Mouse (Mus musculus): ENCODE data around the gene Naa80. TPM values are rescaled to one million over a fixed set of nuclear protein-coding genes. Genes with fewer than 3 reads are reported as not detected.

Gene Naa80
- polyA plus RNA-seq, 1 experiment, result 18.6 TPM

DNA sequence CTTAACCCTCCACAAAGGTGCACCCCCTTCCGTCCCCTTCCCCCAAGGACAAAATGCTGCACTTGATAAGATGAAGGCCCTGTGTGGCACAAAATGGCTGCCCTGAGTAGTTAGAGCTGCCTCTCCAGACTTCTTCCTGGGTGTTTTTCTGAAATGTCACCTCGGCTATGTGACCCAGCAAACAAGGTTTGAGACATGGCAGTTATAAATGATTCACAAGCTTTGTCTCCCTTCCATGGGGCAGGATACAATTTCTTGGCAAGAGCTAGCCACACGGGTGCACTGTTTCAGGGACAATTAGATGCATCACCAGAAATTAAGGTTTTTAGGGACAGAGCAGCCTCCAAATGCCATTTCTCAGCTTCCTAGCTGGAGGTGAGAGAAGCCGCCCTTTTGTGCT, 38.3 kb upstream of the Naa80 start:
- H3K4me1 ChIP-seq (ENCODE audit: control insufficient read depth, insufficient read depth, low read length), result no peaks in the 10 kb centered on the region
- H3K9me3 ChIP-seq (replicated peaks; ENCODE audit: control insufficient read depth, insufficient read depth, low read length, poor library complexity, severe bottlenecking), result no peaks in the 10 kb centered on the region
- no peak for TF ChIP-seq EP300 (IDR thresholded peaks at IDR 0.05; ENCODE audit: insufficient read depth, low read depth, low read length)
- no peak for TF ChIP-seq POLR2A (IDR thresholded peaks at IDR 0.05; ENCODE audit: insufficient read depth, low read length)
- no peak for TF ChIP-seq CTCF (IDR thresholded peaks at IDR 0.05; ENCODE audit: low read depth, low read length)
- H3K27ac ChIP-seq (ENCODE audit: insufficient read depth, low read length), result no peak overlapping the region
- H3K4me3 ChIP-seq (ENCODE audit: low read depth, low read length), result no peak overlapping the region
- no peak overlapping the region for H3K9ac ChIP-seq (ENCODE audit: low read depth, poor library complexity, severe bottlenecking)
- H3K27me3 ChIP-seq (ENCODE audit: control insufficient read depth, insufficient read depth, low read length, poor library complexity, severe bottlenecking), result no peaks in the 10 kb centered on the region
- peaks cover 10% of the 10 kb centered on the region for H3K36me3 ChIP-seq (ENCODE audit: control insufficient read depth, insufficient read depth, low read length, poor library complexity, severe bottlenecking)

DNA sequence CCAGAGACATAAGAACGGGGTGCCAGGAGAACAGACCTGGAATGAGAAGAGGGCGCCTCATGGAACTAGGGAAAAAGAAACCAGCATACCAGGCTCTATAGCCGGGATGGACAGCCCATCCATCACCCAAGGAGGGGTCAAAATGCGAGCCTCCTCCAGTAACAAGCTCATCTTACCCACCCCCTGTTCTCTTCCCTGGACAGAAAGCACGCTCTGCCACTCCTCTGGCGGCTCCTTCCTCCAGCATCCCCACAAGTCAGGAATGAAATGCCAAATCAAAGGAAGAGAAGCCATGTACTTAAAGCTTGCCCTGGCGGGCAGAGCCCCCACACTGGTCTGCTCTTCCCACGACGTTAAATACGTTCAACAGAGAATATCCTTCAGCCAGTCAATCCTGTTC, 37.7 kb upstream of the Naa80 start:
- no peaks in the 10 kb centered on the region for H3K4me1 ChIP-seq (ENCODE audit: control insufficient read depth, insufficient read depth, low read length)
- H3K27ac ChIP-seq (ENCODE audit: insufficient read depth, low read length), result no peak overlapping the region
- peak overlapping the region; percentile 98 for H3K4me3 ChIP-seq (ENCODE audit: low read depth, low read length)
- no peak overlapping the region for H3K9ac ChIP-seq (ENCODE audit: low read depth, poor library complexity, severe bottlenecking)
- H3K27me3 ChIP-seq (ENCODE audit: control insufficient read depth, insufficient read depth, low read length, poor library complexity, severe bottlenecking), result no peaks in the 10 kb centered on the region
- H3K9me3 ChIP-seq (replicated peaks; ENCODE audit: control insufficient read depth, insufficient read depth, low read length, poor library complexity, severe bottlenecking), result no peaks in the 10 kb centered on the region
- TF ChIP-seq POLR2A (IDR thresholded peaks at IDR 0.05; ENCODE audit: insufficient read depth, low read length) (no peak), EP300 (IDR thresholded peaks at IDR 0.05; ENCODE audit: insufficient read depth, low read depth, low read length) (no peak), CTCF (IDR thresholded peaks at IDR 0.05; ENCODE audit: low read depth, low read length) (no peak)
- H3K36me3 ChIP-seq (ENCODE audit: control insufficient read depth, insufficient read depth, low read length, poor library complexity, severe bottlenecking), result peaks cover 10% of the 10 kb centered on the region

DNA sequence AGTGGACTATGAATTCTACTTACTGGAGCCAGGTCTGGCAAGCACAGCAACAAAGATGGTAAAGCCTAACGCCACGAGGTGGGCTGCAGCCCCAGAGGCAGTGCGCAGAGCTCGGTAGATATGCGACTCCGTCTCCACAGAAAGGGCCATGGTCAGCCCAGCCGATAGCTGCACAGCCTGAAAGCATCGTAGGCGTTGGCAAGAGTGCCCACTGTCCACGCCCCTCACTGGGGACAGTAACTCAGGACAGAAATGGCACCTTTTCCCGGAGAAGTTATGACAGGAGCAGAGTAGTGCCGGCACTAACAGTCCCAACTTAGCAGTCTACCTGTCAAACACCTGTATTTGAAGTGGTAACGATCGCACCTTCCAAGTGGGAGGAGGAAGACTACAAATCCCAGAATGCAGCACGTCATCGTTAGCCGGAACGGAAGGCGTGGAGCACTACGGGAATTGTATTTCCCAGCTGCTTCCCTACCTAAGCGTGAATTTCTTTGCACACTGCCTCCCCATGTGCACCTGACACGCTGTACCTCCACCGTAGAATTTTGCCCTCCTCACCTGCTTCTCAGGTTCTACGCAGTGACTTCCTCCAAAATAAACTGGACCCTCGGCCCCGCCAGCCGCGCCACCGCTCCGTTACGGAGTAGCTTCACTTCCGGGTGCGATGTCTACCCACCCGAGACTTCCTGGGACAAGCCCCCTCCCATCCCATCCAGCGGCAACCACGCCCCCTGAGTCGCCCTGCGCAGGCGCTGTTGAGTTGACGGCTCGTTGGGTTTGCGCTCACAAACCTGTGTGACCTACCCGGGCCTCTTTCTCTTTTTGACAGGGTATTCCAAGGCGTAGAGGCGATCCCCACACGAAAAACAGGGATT, 37.0 kb upstream of the Naa80 start, which contains the start of the genes Cyb561d2 and Nprl2:
TSS of gene Cyb561d2 (minus strand) at position 720 of the 878 bp plus-strand sequence.
TSS of gene Nprl2 (plus strand) at position 753 of the 878 bp plus-strand sequence.
- TF ChIP-seq EP300 (IDR thresholded peaks at IDR 0.05; ENCODE audit: insufficient read depth, low read depth, low read length) (no peak), CTCF (IDR thresholded peaks at IDR 0.05; ENCODE audit: low read depth, low read length) (no peak), POLR2A (IDR thresholded peaks at IDR 0.05; ENCODE audit: insufficient read depth, low read length) (no peak)
- Histone ChIP-seq H3K9me3 (replicated peaks; ENCODE audit: control insufficient read depth, insufficient read depth, low read length, poor library complexity, severe bottlenecking) (no peaks in the 10 kb centered on the region), H3K36me3 (ENCODE audit: control insufficient read depth, insufficient read depth, low read length, poor library complexity, severe bottlenecking) (peaks cover 10% of the 10 kb centered on the region), H3K4me1 (ENCODE audit: control insufficient read depth, insufficient read depth, low read length) (no peaks in the 10 kb centered on the region), H3K4me3 (ENCODE audit: low read depth, low read length) (peak within 1 kb of the TSS; percentile 98), H3K9ac (ENCODE audit: low read depth, poor library complexity, severe bottlenecking) (peak within 1 kb of the TSS; percentile 60), H3K27ac (ENCODE audit: insufficient read depth, low read length) (no peak within 1 kb of the TSS), H3K27me3 (ENCODE audit: control insufficient read depth, insufficient read depth, low read length, poor library complexity, severe bottlenecking) (no peaks in the 10 kb centered on the region)

DNA sequence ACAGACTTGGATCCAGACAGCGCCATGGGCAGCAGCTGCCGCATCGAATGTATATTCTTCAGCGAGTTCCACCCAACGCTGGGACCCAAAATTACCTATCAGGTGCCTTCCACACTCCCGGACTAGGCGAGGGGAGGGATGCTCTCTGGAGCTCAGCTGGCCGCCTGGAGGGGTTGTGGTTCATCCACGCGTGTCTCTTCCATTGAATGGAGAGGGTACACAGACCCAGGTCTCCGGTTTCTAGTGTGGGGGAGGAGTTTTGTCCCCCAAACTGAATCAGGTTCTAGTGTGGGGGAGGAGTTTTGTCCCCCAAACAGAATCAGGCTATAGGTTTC, 36.4 kb upstream of the Naa80 start:
- no peaks in the 10 kb centered on the region for H3K4me1 ChIP-seq (ENCODE audit: control insufficient read depth, insufficient read depth, low read length)
- H3K27me3 ChIP-seq (ENCODE audit: control insufficient read depth, insufficient read depth, low read length, poor library complexity, severe bottlenecking), result no peaks in the 10 kb centered on the region
- peak overlapping the region; percentile 60 for H3K9ac ChIP-seq (ENCODE audit: low read depth, poor library complexity, severe bottlenecking)
- H3K27ac ChIP-seq (ENCODE audit: insufficient read depth, low read length), result no peak overlapping the region
- TF ChIP-seq POLR2A (IDR thresholded peaks at IDR 0.05; ENCODE audit: insufficient read depth, low read length) (no peak), EP300 (IDR thresholded peaks at IDR 0.05; ENCODE audit: insufficient read depth, low read depth, low read length) (no peak), CTCF (IDR thresholded peaks at IDR 0.05; ENCODE audit: low read depth, low read length) (no peak)
- no peaks in the 10 kb centered on the region for H3K9me3 ChIP-seq (replicated peaks; ENCODE audit: control insufficient read depth, insufficient read depth, low read length, poor library complexity, severe bottlenecking)
- H3K36me3 ChIP-seq (ENCODE audit: control insufficient read depth, insufficient read depth, low read length, poor library complexity, severe bottlenecking), result peaks cover 10% of the 10 kb centered on the region
- peak overlapping the region; percentile 98 for H3K4me3 ChIP-seq (ENCODE audit: low read depth, low read length)

DNA sequence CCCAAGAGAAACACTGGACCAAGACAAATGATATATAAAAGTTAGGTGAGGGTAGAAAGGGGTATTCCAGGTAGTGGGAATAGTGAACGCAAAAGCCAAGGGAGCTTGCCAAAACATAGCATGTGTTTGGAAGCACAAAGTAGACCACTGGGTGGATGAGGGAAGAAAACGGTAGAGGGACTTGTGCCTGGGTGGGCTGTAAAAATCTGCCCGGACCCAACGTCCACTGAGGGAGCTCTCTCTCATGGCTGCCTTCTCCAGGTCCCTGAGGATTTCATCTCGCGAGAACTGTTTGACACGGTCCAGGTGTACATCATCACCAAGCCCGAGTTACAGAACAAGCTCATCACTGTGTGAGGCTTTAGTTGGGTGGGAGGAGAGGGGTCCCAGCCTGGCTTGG, 36.0 kb upstream of the Naa80 start:
- Histone ChIP-seq H3K4me1 (ENCODE audit: control insufficient read depth, insufficient read depth, low read length) (no peaks in the 10 kb centered on the region), H3K9ac (ENCODE audit: low read depth, poor library complexity, severe bottlenecking) (peak overlapping the region; percentile 60), H3K9me3 (replicated peaks; ENCODE audit: control insufficient read depth, insufficient read depth, low read length, poor library complexity, severe bottlenecking) (no peaks in the 10 kb centered on the region), H3K4me3 (ENCODE audit: low read depth, low read length) (peak overlapping the region; percentile 98), H3K27ac (ENCODE audit: insufficient read depth, low read length) (no peak overlapping the region), H3K36me3 (ENCODE audit: control insufficient read depth, insufficient read depth, low read length, poor library complexity, severe bottlenecking) (peaks cover 10% of the 10 kb centered on the region), H3K27me3 (ENCODE audit: control insufficient read depth, insufficient read depth, low read length, poor library complexity, severe bottlenecking) (no peaks in the 10 kb centered on the region)
- TF ChIP-seq CTCF (IDR thresholded peaks at IDR 0.05; ENCODE audit: low read depth, low read length) (no peak), POLR2A (IDR thresholded peaks at IDR 0.05; ENCODE audit: insufficient read depth, low read length) (no peak), EP300 (IDR thresholded peaks at IDR 0.05; ENCODE audit: insufficient read depth, low read depth, low read length) (no peak)

DNA sequence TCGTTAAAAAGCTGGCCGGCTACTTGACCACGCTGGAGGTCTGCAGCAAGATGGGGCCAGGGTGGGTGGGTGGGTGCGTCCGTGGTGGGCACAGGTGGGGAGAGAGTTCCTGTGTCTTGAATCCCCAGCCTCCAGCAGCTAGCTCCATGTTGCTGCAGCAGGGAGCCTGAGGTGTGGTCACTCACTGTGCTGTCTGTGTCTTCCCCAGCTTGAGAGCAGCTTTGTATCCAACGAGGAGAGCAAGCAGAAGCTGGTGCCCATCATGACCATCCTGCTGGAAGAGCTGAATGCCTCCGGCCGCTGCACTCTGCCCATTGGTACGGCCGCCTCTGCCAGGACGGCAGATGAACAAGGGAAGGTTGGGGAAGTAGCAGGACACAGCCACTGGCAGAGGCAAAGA, 35.4 kb upstream of the Naa80 start:
- Histone ChIP-seq H3K4me1 (ENCODE audit: control insufficient read depth, insufficient read depth, low read length) (no peaks in the 10 kb centered on the region), H3K9me3 (replicated peaks; ENCODE audit: control insufficient read depth, insufficient read depth, low read length, poor library complexity, severe bottlenecking) (no peaks in the 10 kb centered on the region), H3K36me3 (ENCODE audit: control insufficient read depth, insufficient read depth, low read length, poor library complexity, severe bottlenecking) (peaks cover 6% of the 10 kb centered on the region; the same call in 1 of the 2 replicates), H3K27me3 (ENCODE audit: control insufficient read depth, insufficient read depth, low read length, poor library complexity, severe bottlenecking) (no peaks in the 10 kb centered on the region), H3K27ac (ENCODE audit: insufficient read depth, low read length) (no peak overlapping the region), H3K4me3 (ENCODE audit: low read depth, low read length) (no peak overlapping the region), H3K9ac (ENCODE audit: low read depth, poor library complexity, severe bottlenecking) (no peak overlapping the region)
- no peak for TF ChIP-seq EP300 (IDR thresholded peaks at IDR 0.05; ENCODE audit: insufficient read depth, low read depth, low read length)
- TF ChIP-seq POLR2A (IDR thresholded peaks at IDR 0.05; ENCODE audit: insufficient read depth, low read length), result no peak
- no peak for TF ChIP-seq CTCF (IDR thresholded peaks at IDR 0.05; ENCODE audit: low read depth, low read length)
